Mouse (Mus musculus) lung, postnatal 0 days (tissue): ENCODE measurements around the gene Tspan32.

Experiments used
- CTCF ChIP-seq: IDR thresholded peaks from 2 replicates; pipeline ENCODE4 v1.5.1; 2016; ENCODE audit warnings: antibody characterized with exemption, mild to moderate bottlenecking
- EP300 ChIP-seq: IDR thresholded peaks from 2 replicates; pipeline ENCODE4 v1.6.1; 2016; ENCODE audit warnings: antibody characterized with exemption, mild to moderate bottlenecking, control low read depth

- no peak for TF ChIP-seq CTCF
- no peak for TF ChIP-seq EP300
Measured at GRCm38 (mm10) chr7:143020764-143021163, 15.9 kb downstream of the Tspan32 start.
